Mouse (Mus musculus) cerebellum, postnatal 4 days (tissue): ENCODE measurements around the gene Cd300lf.

ENCODE experiments used
- DNase-seq, 2 experiments: peaks; one replicate each; pipeline ENCODE4 v3.0.0; 2022; ENCODE audit warnings: low spot score in 2 of 2, mixed read lengths in 1 of 2

The Cd300lf gene

DNA sequence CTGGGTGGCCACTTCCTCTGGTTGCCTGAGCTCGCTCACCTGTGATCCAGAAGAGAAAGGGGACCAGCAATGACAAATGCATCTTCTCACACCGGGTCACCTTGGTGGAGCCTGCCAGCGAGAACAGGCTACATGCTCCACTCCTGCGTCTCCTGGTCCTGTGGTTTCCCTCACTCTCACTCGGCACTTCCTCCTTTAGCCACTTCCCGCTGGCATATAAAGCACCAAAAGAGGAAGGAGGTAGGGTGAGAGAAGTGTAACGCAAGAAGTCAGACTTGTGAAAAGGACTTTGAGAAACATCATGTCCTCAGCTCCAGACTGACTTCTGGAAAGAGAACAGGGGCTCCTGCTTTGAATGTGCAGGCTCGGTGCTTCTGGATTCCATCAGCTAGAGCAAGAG lies at the start of gene Cd300lf:
Gene Cd300lf (minus strand): TSS at position 193 of the 400 bp plus-strand sequence.
- DNase-seq = no peak

- peak; percentile 92 to 94 for DNase-seq
Observed at GRCm38 (mm10) chr11:115181913-115182638, 48.3 kb upstream of the Cd300lf start.

GRCm38 (mm10) chr11:115179881-115180280 lies 46.1 kb upstream of the Cd300lf start:
- no peak for DNase-seq

DNA sequence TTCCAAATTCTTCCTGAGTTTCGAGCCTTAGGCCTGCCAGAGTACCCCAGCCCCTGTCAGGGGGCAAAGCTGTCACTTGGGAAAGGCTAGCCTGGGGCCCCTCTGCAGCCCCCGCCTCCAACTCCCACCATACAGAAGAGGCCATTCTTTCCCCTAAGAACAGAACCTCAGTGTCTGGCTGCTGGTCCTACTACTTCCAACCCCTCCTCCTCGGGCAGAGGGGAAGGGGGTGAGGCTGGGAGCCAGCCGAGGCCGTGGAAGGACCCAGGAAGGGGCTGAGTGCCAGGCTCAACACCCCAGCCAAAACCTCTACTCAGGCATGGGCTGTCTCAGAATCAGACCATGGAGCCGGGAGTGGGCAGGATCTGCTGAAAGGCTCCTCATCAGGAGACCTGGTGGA lies 45.4 kb upstream of the Cd300lf start:
- DNase-seq = peak in 1 of 2 experiments; percentile 69

DNA sequence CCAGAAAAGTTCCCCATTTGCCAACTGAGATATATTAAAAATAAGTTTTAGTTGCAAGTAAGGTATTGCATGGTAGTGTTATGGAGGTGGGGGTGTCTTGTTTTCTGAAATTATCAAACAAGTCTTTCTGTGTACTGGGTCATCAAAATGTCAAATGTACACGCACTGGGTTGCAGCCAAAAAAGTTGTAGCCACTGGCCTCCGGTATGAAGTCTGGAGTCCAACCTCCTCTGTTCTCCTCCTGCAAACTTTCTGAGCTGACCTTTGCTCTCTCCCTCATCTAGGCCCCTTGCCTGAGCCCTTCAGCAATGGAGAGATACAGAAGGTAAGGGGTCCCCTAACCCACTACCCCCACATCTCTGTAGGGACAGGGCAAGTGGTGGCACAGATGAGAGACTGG lies 45.0 kb upstream of the Cd300lf start:
- DNase-seq = no peak

DNA sequence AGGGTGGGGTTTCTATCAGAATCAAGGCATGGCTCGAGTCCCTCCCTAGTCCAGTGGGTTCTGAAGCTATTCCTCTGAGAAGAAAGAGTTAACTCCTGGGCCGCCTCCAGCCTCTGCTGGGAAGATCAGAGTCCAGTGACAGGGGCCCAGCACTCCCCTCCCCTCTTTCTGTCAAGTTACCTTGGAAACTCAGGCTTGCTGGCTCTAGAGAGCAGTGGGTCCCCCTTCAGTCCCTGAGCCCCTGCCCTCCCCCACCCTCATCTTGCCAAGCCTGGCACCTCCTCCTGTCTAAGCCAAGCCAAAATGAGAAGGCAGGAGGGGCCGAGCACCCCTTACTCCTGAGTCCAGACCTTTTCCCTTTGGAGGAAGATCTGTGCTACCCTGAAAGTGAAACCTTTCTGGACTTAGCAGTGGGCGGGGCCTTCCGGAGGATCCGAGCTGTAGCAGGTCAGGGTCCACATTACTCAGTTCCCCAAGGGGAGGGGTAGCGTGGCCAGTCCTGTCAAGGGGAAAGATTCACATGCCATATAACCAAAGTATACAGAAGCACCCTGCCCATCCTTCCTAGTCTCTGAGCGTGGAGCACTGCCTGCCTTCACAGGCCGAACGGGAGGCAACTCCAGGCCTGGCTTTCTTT lies 43.9 kb upstream of the Cd300lf start:
- peak in 1 of 2 experiments; percentile 47 for DNase-seq

GRCm38 (mm10) chr11:115176399-115177190 lies 42.8 kb upstream of the Cd300lf start:
- no peak for DNase-seq

- DNase-seq = no peak
Observed at GRCm38 (mm10) chr11:115173549-115174339, 40.0 kb upstream of the Cd300lf start.

- no peak for DNase-seq
Observed at GRCm38 (mm10) chr11:115172825-115173287, 39.1 kb upstream of the Cd300lf start.

- DNase-seq = no peak
Observed at GRCm38 (mm10) chr11:115171125-115171524, 37.3 kb upstream of the Cd300lf start.

DNA sequence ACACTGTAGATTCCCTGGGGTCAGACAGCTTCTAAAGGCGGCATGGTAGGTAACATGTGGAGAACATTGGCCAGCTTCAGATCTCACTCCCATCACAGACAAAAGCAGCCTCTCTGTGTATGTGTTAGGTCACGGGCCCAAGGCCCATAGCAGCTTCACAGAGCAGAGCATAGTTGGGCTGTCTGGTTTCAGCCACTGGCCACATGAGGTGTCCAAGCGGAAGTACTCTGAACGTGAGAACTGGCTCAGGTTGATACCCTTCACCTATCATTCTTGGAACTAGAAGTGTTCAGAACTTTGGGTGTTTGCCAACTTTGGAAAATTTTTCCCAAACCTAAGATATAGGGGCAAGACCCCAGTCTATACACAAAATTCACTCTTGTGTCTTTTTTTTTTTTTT lies 35.6 kb upstream of the Cd300lf start:
- no peak for DNase-seq

DNA sequence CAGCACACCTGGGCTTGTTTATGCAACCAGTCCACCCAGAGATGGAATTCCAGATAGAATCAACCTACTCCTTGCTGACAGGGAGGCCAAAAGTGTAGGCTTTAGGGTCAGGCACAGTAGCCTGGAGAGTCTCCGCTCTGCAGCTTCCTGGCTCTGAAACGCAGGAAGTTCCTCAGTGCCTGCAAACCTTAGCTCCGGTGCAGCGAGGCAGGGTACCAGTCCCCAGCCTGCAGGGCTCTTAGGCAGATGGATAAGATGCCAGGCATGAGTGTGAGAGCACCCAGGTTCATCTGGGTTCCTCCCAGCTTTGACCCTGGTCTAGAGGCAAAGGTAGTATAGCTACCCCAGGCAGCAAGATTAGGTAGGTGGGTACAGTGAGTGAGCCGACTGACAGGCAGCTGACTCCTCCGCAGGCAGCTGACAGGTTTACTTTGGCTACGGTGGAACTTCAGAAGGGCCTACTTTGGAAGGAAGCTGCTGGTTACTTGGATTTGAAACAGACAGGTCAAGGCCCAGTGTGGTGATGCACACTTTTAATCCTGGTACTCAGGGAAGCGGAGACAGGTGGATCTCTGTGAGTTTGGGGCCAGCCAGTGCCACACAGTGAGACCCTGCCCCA lies 33.9 kb upstream of the Cd300lf start:
- DNase-seq = no peak

GRCm38 (mm10) chr11:115166776-115167175 lies 33.0 kb upstream of the Cd300lf start:
- no peak for DNase-seq

- DNase-seq = no peak
Observed at GRCm38 (mm10) chr11:115164976-115165374, 31.2 kb upstream of the Cd300lf start.

DNA sequence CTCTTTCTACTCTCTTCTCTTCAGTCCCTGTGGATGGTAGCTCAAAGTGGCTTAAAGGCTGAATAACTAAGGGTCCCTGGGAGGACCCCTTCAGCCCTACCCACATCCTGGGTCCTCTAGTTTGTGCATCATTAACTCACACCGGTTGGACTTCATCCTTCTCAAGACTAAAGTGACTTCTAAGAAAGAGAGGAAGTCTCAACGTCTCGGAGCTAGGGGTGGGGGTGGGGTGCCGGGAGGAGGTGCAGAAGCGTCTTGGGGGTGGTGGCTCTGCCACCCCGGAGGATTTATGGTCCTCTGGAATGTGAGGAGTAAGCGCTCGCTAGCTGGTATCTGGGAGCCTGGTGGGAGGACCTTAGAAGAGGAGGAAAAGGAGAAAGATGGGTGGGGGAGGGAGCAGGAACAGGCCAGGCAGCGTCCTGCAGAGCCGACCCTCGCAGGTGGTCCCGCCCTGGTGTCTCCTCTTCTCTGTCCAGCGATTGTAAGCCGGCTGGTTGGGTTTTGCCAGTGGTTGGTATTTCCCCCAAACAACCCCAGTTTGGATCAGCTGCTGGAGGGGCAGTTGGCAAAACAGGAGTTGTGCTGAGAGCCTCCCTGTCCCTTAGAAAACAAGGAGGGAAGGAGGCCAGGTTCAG lies 30.7 kb upstream of the Cd300lf start:
- DNase-seq = no peak

GRCm38 (mm10) chr11:115163568-115164150 lies 29.9 kb upstream of the Cd300lf start:
- DNase-seq = peak in 1 of 2 experiments; percentile 39

DNA sequence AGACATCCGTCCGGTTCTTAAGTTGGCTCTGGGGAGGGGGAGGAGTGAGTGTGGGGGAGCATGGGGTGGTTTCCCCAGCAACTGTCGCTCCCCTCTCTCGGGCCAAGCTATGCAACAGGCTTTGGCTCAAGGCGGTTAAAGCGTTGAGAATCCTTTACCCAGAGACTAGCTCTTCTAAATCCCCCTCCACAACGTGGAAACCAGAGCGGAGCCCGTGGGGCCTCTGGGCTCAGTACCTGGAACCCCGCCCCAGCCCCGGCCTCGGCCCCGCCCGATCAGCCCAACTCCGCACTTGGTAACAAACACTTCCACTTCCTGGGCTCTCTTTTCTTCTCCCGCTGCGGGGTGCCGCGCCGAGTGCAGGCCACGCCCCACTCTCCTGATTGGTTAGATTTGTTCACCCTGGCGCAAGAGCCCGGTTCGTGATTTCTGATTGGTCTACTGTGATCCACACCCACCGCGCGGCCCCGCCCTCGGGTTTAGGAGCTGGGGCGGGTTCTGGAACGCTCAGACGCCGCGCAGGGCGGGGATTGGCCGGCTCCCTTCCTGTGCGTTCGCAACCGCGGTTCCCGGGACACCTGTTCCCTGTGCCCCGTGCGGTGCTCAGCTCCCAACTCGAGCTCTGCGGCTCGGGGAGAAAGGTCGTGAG lies 29.2 kb upstream of the Cd300lf start, which contains the start of gene Slc9a3r1:
Gene Slc9a3r1 (plus strand): TSS at position 510 of the 649 bp plus-strand sequence.
- peak; percentile 92 to 95 for DNase-seq

GRCm38 (mm10) chr11:115162205-115162601 lies 28.4 kb upstream of the Cd300lf start:
- DNase-seq = no peak

GRCm38 (mm10) chr11:115161578-115162204 lies 27.9 kb upstream of the Cd300lf start:
- DNase-seq = no peak
